ENCODE assay signal across 17 mouse cellular contexts in the genomic region with DNA sequence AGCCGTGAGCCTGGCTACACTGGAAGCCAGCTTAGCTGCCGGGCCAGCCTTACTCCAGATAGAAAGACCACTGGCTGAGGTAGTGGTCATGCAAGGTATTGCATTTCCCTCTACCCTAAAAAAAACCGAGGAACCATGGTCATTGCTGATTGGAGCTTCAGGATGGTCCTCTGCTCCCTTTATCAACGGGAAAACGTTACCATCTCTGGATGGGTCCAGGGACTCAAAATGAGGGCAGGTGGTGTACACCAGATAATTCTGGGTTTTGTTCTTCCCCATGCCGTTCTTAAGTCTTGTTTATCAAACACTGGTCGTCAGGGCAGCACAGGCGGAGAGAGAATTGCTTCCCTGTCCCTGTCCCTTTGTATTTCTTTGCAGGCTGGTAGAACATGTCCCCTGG. TPM values are rescaled to one million over a fixed set of nuclear protein-coding genes. Genes with fewer than 3 reads are reported as not detected.
DNase-seq lines count a peak whose midpoint lies in the region; ATAC-seq and TF ChIP-seq lines count a peak whose summit lies in the region.
"Had no signal": no experiment of that assay in that cellular context is flagged by ENCODE, and none has a peak within 500 bp of the region (broad histone marks: within the 10 kb centered on the region; RNA-seq: fewer than 3 reads in every experiment).

No protein-coding gene starts in this region.

- TF ChIP-seq CTCF in E14TG2a.4 (conservative IDR thresholded peaks at IDR 0.05; ENCODE audit: low read length) = 0 out of 2 replicates have a peak, but pooled peaks have one; percentile 3
- peak in 1 of 3 experiments; percentile 40; a peak in 2 of 6 replicates for TF ChIP-seq CTCF in MEL (IDR thresholded peaks at IDR 0.05 in 2 of 3, conservative IDR thresholded peaks at IDR 0.05 in 1 of 3; ENCODE audit: control insufficient read depth in 1 of 3, insufficient read depth in 1 of 3, low read depth in 2 of 3, low read length in 3 of 3, poor library complexity in 1 of 3, severe bottlenecking in 1 of 3)

- TF ChIP-seq POLR2A in MEL (IDR thresholded peaks at IDR 0.05; ENCODE audit: control insufficient read depth in 1 of 2, insufficient read depth in 1 of 2, low read depth in 1 of 2, low read length in 2 of 2, poor library complexity in 1 of 2) = no peak

- H3K27ac ChIP-seq in heart, embryonic 15.5 days = peak overlapping the region; percentile 79
- peak overlapping the region; percentile 26 for H3K27ac ChIP-seq in MEL (ENCODE audit: control insufficient read depth, low read depth, low read length)
- H3K27ac ChIP-seq in liver, embryonic 12.5 days = peak overlapping the region; percentile 91
- H3K27ac ChIP-seq: forebrain, embryonic 10.5 days; intestine, embryonic 15.5 days; limb, embryonic 12.5 days; neural tube, embryonic 13.5 days had no signal

- H3K4me2 ChIP-seq in heart, embryonic 15.5 days = no peak overlapping the region
- peak overlapping the region; percentile 59 for H3K4me2 ChIP-seq in liver, embryonic 12.5 days
- H3K4me2 ChIP-seq: intestine, embryonic 15.5 days; limb, embryonic 12.5 days; neural tube, embryonic 13.5 days had no signal

- H3K9me3 ChIP-seq in heart, embryonic 15.5 days (replicated peaks) = no peaks in the 10 kb centered on the region
- no peaks in the 10 kb centered on the region for H3K9me3 ChIP-seq in E14TG2a.4 (ENCODE audit: low read length)
- no peaks in the 10 kb centered on the region for H3K9me3 ChIP-seq in MEL (replicated peaks; ENCODE audit: insufficient read depth, low read length)
- H3K9me3 ChIP-seq in liver, embryonic 12.5 days (replicated peaks) = no peaks in the 10 kb centered on the region
- H3K9me3 ChIP-seq: forebrain, embryonic 10.5 days; intestine, embryonic 15.5 days; limb, embryonic 12.5 days; neural tube, embryonic 13.5 days had no signal

- 51% methylated on average over 8 of the region's 8 CpGs for WGBS in heart, embryonic 15.5 days
- 28% methylated on average over 8 of the region's 8 CpGs for WGBS in liver, embryonic 12.5 days (ENCODE audit: insufficient replicate concordance)

- H3K9ac ChIP-seq in heart, embryonic 15.5 days = no peak overlapping the region
- no peak overlapping the region for H3K9ac ChIP-seq in MEL (ENCODE audit: control insufficient read depth, low read depth, low read length, poor library complexity, severe bottlenecking)
- no peak overlapping the region for H3K9ac ChIP-seq in liver, embryonic 12.5 days
- H3K9ac ChIP-seq: intestine, embryonic 15.5 days; limb, embryonic 12.5 days; neural tube, embryonic 13.5 days had no signal

- H3K36me3 ChIP-seq in heart, embryonic 15.5 days = peaks cover 10% of the 10 kb centered on the region; the same call in 1 of the 2 replicates
- H3K36me3 ChIP-seq in E14TG2a.4 (ENCODE audit: insufficient read depth, low read length) (peaks cover 20% of the 10 kb centered on the region), MEL (ENCODE audit: control insufficient read depth in 1 of 2, insufficient read depth in 2 of 2, low read length in 2 of 2) (peaks cover 4 to 29% of the 10 kb centered on the region in 2 experiments)
- peaks cover 28% of the 10 kb centered on the region for H3K36me3 ChIP-seq in liver, embryonic 12.5 days
- H3K36me3 ChIP-seq: intestine, embryonic 15.5 days had no signal

- ATAC-seq in heart, embryonic 15.5 days (replicated peaks; ENCODE audit: insufficient number of reproducible peaks, insufficient read depth, low FRiP score, low read depth) = no peak
- ATAC-seq in liver, embryonic 12.5 days = peak; percentile 50
- ATAC-seq: intestine, embryonic 15.5 days; midbrain, embryonic 16.5 days had no signal

- H3K27me3 ChIP-seq in heart, embryonic 15.5 days = no peaks in the 10 kb centered on the region
- no peaks in the 10 kb centered on the region for H3K27me3 ChIP-seq in E14TG2a.4 (ENCODE audit: insufficient read depth, low read length)
- no peaks in the 10 kb centered on the region for H3K27me3 ChIP-seq in MEL (ENCODE audit: control insufficient read depth in 1 of 2, insufficient read depth in 2 of 2, low read length in 2 of 2)
- no peaks in the 10 kb centered on the region for H3K27me3 ChIP-seq in liver, embryonic 12.5 days (replicated peaks)
- H3K27me3 ChIP-seq: intestine, embryonic 15.5 days; limb, embryonic 12.5 days; neural tube, embryonic 13.5 days had no signal

- 0 out of 2 replicates have a peak, but pooled peaks cover 2% of the 10 kb centered on the region for H3K79me2 ChIP-seq in MEL (ENCODE audit: control insufficient read depth, insufficient read depth, low read length, poor library complexity)

- no peak for DNase-seq in heart, adult 18-20 months
- DNase-seq in MEL (ENCODE audit: low read depth, low spot score) = peak; percentile 43
- DNase-seq in spleen, adult 18-20 months = no peak
- no peak for DNase-seq in adrenal gland, adult 8-10 months
- no peak for DNase-seq in right cerebral cortex, postnatal 10 days (ENCODE audit: low spot score in 2 of 2)
- DNase-seq: adrenal gland, postnatal 14 days; kidney, postnatal 14 days; lung, postnatal 14 days; thymus, postnatal 4 days had no signal

- peaks cover 63% of the 10 kb centered on the region for H3K4me1 ChIP-seq in heart, embryonic 15.5 days (replicated peaks)
- H3K4me1 ChIP-seq in E14TG2a.4 (replicated peaks; ENCODE audit: low read depth, low read length) (peaks cover 31% of the 10 kb centered on the region), MEL (ENCODE audit: control insufficient read depth in 1 of 2, insufficient read depth in 2 of 2, low read length in 2 of 2) (peaks cover 28 to 31% of the 10 kb centered on the region in 2 experiments)
- H3K4me1 ChIP-seq in liver, embryonic 12.5 days = peaks cover 68% of the 10 kb centered on the region

- no peak for TF ChIP-seq RAD21 in MEL (IDR thresholded peaks at IDR 0.05; ENCODE audit: low read depth, low read length)

- H3K4me3 ChIP-seq in heart, embryonic 15.5 days = no peak overlapping the region
- H3K4me3 ChIP-seq in E14TG2a.4 (replicated peaks; ENCODE audit: low read length) = no peak overlapping the region
- no peak overlapping the region for H3K4me3 ChIP-seq in MEL (ENCODE audit: control insufficient read depth in 1 of 2, insufficient read depth in 1 of 2, low read depth in 2 of 2, low read length in 2 of 2)
- no peak overlapping the region for H3K4me3 ChIP-seq in liver, embryonic 12.5 days
- H3K4me3 ChIP-seq: forebrain, embryonic 10.5 days; intestine, embryonic 15.5 days; limb, embryonic 12.5 days; neural tube, embryonic 13.5 days had no signal

- peak in 1 of 2 experiments; percentile 31; a peak in 1 of 4 replicates for TF ChIP-seq EP300 in MEL (IDR thresholded peaks at IDR 0.05; ENCODE audit: low read depth in 1 of 2, low read length in 2 of 2)

TF ChIP-seq in MEL, 35 proteins besides CTCF, POLR2A, EP300 and RAD21:
- no peak for TF ChIP-seq ZKSCAN1 (IDR thresholded peaks at IDR 0.05; ENCODE audit: low read depth, low read length)
- TF ChIP-seq CHD2 (IDR thresholded peaks at IDR 0.05; ENCODE audit: low read length) = no peak
- TF ChIP-seq JUND (IDR thresholded peaks at IDR 0.05; ENCODE audit: low read depth, low read length) = no peak
- peak; percentile 73 for TF ChIP-seq TAL1 (IDR thresholded peaks at IDR 0.05; ENCODE audit: low read length)
- TF ChIP-seq TCF12 (IDR thresholded peaks at IDR 0.05; ENCODE audit: low read depth, low read length) = peak; percentile 46
- TF ChIP-seq GABPA (IDR thresholded peaks at IDR 0.05; ENCODE audit: low read depth, low read length) = no peak
- TF ChIP-seq ZNF384 (IDR thresholded peaks at IDR 0.05; ENCODE audit: low read depth, low read length) = peak; percentile 44; the same call in 1 of the 2 replicates
- no peak for TF ChIP-seq CHD1 (IDR thresholded peaks at IDR 0.05; ENCODE audit: low read depth, low read length)
- TF ChIP-seq E2F4 (IDR thresholded peaks at IDR 0.05; ENCODE audit: borderline replicate concordance, low read depth, low read length) = no peak
- no peak for TF ChIP-seq SMC3 (IDR thresholded peaks at IDR 0.05; ENCODE audit: low read depth, low read length)
- no peak for TF ChIP-seq USF2 (IDR thresholded peaks at IDR 0.05; ENCODE audit: borderline replicate concordance in 1 of 2, insufficient read depth in 1 of 2, low read depth in 1 of 2, low read length in 2 of 2)
- TF ChIP-seq TBP (IDR thresholded peaks at IDR 0.05; ENCODE audit: low read depth, low read length) = no peak
- no peak for TF ChIP-seq NELFE (IDR thresholded peaks at IDR 0.05; ENCODE audit: low read depth, low read length)
- no peak for TF ChIP-seq MEF2A (IDR thresholded peaks at IDR 0.05; ENCODE audit: extremely low read depth, insufficient replicate concordance, low read depth, low read length, poor library complexity, severe bottlenecking)

RNA-seq across cellular contexts. Expression of a gene that starts 57.0 kb away (rescaled TPM):
- polyA plus RNA-seq in heart, embryonic 15.5 days (2015; fragmentation: Nextera tagmentation; extraction: Ambion mirVana) = 13.9 and 16.5 TPM in 2 replicates
- total RNA-seq in heart, adult 18-20 months (2021) = 10 to 100 TPM; 10.1 to 15.5 TPM
- 11.9 and 13.8 TPM in 2 replicates for total RNA-seq in MEL (2012; rRNA removed)
- 10 to 100 TPM in 1 of 2 experiments, not detected in 1; 11.8 TPM for polyA plus RNA-seq in MEL (2012; ENCODE audit: insufficient read depth in 1 of 2, insufficient read length in 2 of 2, low read depth in 1 of 2, low replicate concordance in 2 of 2, missing spikeins in 1 of 2)
- 8.5 and 9.6 TPM in 2 replicates for polyA plus RNA-seq in liver, embryonic 12.5 days (2016; fragmentation: Nextera tagmentation; extraction: Ambion mirVana)
- total RNA-seq in adrenal gland, adult 8-10 months (2022) = 100 to 1,000 TPM in 2 of 4 experiments, 10 to 100 TPM in 2; 81.3 to 138 (median 103) TPM

Comparison
In these comparisons a context has a peak if more than half of its experiments do, and no peak if none do; other contexts are left out.
1. H3K27ac ChIP-seq: peak in every context shown above with its lines; median percentile 91 in liver, embryonic 12.5 days; 79 in heart, embryonic 15.5 days; 26 in MEL.